Mouse (Mus musculus) right cerebral cortex, postnatal 14 days (tissue): ENCODE results near the gene Sh3pxd2b.

ENCODE experiments used
- DNase-seq: peaks from one replicate; pipeline ENCODE4 v3.0.0; 2022

The Sh3pxd2b gene

GRCm38 (mm10) chr11:32374027-32374589, 26.5 kb downstream of the Sh3pxd2b start:
- no peak for DNase-seq

DNA sequence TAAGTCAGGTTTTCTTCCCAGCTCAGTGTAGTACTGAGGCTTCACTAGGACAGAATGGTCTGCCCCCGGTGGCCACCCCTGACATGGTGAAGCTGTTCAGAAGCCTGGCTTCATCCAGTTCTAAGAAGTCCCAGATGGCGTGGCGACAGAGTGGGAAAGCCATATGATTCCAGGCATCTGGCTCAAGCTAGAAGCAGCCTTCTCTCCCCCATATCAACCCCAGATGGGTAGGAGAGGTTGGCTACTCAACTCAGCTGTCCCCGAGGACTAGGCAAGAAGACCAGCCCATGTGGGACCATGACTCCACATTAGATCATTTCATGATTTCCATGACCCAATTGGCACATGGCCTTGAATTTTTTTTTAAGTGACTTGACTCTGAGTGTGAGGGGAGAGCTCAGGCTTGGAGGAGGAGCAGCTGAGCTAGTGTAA, 27.5 kb downstream of the Sh3pxd2b start:
- DNase-seq: no peak

DNA sequence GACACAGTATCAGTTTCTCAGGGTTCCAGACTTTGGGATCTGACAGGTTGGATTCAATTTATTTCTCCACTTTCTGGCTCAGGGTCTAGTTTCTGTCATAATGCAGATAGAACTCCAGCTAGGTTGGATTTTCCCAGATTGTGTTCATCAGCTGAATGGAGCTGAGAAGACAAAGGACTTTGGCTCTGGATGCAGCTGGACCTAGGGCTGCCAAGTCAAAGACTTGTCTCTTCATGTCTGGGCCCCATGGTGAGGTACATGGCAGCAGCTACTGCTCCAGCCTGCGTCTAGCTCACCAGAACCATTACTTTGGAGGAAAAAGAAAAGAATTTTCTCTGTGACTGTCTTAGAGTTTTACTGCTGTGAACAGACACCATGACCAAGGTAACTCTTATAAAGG, 28.5 kb downstream of the Sh3pxd2b start:
- DNase-seq: no peak

DNA sequence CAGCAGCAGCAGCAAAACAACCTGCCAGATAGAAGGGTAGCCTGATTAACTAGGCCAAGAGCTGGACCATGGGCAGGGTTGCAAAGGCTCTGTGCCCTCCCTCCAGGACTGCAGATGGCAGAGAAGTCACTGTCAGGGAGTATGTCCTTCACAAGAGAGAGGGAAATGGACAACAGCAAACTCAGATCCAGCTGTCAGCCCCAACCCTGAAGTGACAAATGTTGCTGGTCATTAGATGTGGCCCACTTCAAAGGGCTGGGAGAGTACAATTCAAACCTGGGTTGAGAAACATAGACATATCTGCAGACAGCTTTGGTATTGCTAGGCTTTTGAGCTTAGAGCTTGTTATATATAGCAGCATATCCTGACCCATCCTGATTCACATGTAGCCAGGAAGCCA, 32.3 kb downstream of the Sh3pxd2b start:
- no peak for DNase-seq

DNA sequence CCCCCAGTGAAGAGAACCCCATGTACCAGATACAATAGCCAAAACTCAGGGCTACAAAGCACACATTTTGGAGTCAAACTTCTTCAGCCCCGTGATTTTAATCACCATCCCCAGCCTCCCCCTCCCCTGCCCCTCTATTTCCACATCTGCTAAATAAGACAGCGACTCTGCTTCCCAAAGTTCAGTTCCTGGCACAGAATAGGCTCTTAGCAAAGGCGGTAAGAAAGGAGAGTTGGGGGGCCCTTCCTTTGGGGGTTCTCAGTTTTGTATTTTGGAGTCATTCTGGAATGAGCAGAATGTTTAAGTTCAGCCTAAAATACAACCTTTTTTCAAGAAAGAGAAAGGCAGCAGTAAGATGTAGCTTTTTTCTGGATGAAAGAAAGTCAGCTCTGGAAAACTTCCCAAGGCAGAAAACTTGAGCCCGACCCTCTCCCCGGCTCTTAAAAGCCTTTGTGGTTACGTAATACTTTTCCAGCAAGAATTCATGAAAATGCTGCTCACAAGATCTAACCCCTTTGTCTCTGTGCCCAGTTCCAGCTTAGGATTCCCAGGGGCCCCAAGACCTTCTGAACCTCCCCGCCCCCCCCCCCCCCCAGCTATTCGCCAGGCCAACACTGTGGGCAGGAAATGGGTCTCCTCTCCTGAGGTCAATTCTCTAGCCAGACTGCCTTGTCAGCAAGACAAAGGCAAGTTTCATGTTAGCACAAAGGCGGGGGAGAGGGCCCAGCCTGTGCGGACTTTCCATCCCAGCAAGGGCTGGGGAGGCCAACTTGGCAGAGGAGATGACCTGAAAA, 35.9 kb downstream of the Sh3pxd2b start:
- no peak for DNase-seq

DNA sequence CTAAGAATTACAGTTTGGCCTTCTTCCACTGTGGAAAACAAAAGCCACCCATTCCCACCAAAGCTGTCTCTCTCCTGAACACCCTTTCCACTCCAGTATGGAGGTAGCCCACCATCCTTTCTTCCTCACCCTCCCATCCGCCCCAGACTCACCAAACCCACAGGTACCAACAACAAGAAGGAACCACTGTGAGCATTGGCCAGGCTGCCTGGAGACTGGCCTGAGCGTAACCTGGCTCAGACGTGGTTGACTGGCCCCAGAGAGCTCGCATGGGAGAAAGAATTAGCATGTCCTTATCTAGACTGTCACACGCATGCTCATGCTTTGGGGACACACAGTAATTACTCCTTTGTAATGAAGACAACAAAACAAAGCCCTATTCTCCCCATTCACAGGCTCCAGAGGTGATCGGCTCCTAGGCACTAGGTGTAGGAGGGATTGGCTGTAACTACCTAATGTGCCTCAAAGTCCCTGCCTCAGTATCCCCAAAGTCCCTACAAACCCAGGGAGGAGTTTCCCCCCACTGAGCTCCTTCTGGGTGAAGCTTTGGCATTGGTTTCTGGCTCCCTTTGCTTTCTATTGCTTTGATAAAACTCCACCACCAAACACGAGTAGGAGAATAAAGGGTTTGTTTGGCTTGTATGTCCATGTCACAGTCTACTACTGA, 36.6 kb downstream of the Sh3pxd2b start:
- DNase-seq: no peak

DNA sequence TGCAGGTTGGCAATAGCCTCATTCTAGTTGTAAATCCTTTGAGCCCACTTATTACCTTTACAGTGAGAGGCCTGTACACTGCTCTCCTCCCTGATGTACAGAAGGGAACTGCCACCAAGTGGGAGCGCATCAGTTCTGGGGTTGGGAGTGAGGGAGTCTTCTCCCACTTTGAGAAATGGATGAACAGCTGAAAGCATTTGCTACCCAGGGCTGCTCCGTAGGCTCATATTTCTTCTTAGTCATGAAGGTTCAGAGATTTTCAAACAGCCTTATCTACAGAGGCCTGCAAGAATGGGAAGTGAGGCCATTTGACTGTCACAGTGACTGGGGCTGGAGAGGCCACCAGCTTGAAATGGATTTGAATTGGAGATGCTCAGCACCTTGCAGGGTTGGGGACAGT, 38.4 kb downstream of the Sh3pxd2b start:
- no peak for DNase-seq

- DNase-seq: no peak
Measured at GRCm38 (mm10) chr11:32388064-32388463, 40.4 kb downstream of the Sh3pxd2b start.

GRCm38 (mm10) chr11:32393095-32393494, 45.5 kb downstream of the Sh3pxd2b start:
- DNase-seq: no peak

DNA sequence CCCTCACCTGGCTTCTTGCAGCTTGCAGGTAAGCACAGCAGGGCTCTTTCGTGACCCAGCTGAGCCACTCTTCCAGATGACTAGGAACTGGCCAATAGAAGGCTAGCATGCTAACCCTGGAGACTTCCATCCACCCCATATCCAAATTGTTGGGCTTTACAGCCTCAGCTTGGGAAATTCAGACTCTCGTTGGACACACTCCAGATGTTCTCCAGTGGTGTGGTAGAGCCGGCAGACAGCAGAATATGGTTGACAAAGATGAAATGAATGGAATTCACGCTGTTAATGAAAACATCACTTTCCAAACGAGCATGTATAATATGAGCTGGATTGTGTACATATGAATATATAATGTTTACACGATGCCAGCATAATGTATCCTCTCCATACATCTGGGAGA, 48.2 kb downstream of the Sh3pxd2b start:
- no peak for DNase-seq

- DNase-seq: no peak
Measured at GRCm38 (mm10) chr11:32398446-32398845, 50.8 kb downstream of the Sh3pxd2b start.

GRCm38 (mm10) chr11:32399261-32399660, 51.6 kb downstream of the Sh3pxd2b start:
- DNase-seq: no peak

DNA sequence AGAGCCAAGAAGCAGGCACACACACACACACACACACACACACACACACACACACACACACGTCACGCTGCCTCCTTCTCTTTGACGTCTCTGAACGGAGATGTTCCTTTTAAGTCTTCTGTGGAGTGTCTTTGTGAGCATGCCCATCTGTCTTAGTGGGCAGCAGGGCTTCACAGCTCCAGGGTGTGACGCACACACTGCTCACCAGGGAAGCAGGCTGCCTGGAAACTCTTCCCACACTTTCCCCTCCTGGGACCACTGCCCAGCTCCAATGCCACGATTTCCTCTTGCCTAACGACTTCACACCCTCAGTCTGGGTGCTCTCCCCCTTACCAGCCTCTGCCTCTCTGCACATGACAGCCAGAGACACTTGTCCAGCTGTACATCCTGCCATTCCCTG, 55.1 kb downstream of the Sh3pxd2b start:
- DNase-seq: peak; percentile 72

GRCm38 (mm10) chr11:32404708-32405107, 57.1 kb downstream of the Sh3pxd2b start:
- no peak for DNase-seq

- no peak for DNase-seq
Measured at GRCm38 (mm10) chr11:32407863-32408262, 60.2 kb downstream of the Sh3pxd2b start.

GRCm38 (mm10) chr11:32409052-32409451, 61.4 kb downstream of the Sh3pxd2b start:
- no peak for DNase-seq

DNA sequence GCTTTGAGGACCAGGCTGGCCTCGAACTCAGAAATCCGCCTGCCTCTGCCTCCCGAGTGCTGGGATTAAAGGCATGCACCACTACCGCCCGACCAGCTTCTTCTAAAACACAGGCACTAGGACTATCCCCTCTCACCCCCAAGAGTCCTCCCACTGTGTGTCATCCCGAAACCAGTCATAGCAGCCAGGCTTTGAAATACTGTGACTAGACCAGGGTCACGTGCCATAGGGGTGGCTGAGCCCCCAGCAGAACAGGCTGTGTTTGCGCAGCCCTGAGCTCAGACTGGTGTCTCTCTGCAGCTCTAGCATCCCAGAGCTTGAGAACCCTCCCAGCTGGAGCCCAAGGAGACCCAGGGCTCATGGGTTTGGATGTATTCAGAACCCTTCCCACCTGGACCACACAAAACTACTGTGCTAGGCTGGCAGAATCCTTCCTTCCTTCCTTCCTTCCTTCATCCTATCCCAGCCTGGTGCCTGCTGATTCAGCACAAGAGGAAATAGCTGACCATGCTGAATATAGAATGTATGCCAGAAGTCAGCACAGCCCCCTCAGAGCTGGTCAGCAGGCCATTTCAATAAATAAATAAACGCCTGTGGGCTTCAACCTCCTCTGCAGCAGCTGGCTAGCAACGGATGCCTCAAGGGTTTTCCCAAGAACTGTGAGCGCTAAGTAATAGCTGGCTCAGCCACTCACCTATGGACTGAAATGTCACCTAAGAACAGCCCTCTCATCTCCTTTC, 62.4 kb downstream of the Sh3pxd2b start:
- DNase-seq: no peak

- no peak for DNase-seq
Measured at GRCm38 (mm10) chr11:32420001-32420400, 72.4 kb downstream of the Sh3pxd2b start.

GRCm38 (mm10) chr11:32423311-32423710, 75.7 kb downstream of the Sh3pxd2b start:
- DNase-seq: no peak

- DNase-seq: no peak
Measured at GRCm38 (mm10) chr11:32424600-32424999, 77.0 kb downstream of the Sh3pxd2b start.

- DNase-seq: no peak
Measured at GRCm38 (mm10) chr11:32425043-32425658, 77.5 kb downstream of the Sh3pxd2b start.

DNA sequence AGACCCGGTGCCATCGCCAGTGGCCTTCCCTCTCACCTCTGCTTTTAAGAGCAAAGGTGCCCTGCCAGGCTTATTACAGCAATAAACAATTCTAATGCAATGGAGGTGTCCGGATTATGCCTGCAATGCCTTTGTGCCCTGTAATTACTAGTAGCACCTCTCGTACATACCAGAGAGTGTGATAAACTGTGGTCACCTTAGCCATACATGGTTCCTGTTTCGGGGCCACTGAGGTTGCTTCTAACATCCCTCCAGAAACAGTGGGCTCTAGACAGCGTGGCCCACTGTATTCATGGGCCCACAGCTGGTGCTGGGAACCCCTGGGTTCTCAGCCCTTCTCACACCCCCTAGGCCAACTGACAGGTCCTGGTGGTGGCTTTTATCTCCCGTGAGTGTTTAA, 79.9 kb downstream of the Sh3pxd2b start:
- no peak for DNase-seq
